ENCODE assay signal across 8 mouse cellular contexts in genomic region chr17:13867475-13867874, GRCm38 (mm10).
DNase-seq lines count a peak whose midpoint lies in the region; ATAC-seq and TF ChIP-seq lines count a peak whose summit lies in the region.

No protein-coding gene starts in this region.

- DNase-seq in urinary bladder, postnatal 25 days (ENCODE audit: low spot score), result peak; percentile 29
- no peak for DNase-seq in urinary bladder, adult 2 months (ENCODE audit: low spot score)
- DNase-seq in lung, adult 18-20 months, result peak; percentile 70 to 81
- DNase-seq in yolk sac, embryonic 10.5 days (ENCODE audit: low spot score), result peak; percentile 50
- no peak for DNase-seq in left cerebral cortex, adult 2 months (ENCODE audit: extremely low spot score in 1 of 2, low spot score in 2 of 2)
- no peak for DNase-seq in layer of hippocampus, postnatal 14 days (ENCODE audit: low spot score in 2 of 2)
- DNase-seq in forebrain, postnatal 0 days, result no peak

- H3K4me2 ChIP-seq in intestine, postnatal 0 days (replicated peaks; ENCODE audit: low read depth), result peak overlapping the region; percentile 57
- H3K4me2 ChIP-seq in forebrain, postnatal 0 days (ENCODE audit: low read depth), result no peak overlapping the region

- H3K27me3 ChIP-seq in intestine, postnatal 0 days (replicated peaks; ENCODE audit: control insufficient read depth, insufficient read depth, low read length), result no peaks in the 10 kb centered on the region
- no peaks in the 10 kb centered on the region for H3K27me3 ChIP-seq in forebrain, postnatal 0 days (ENCODE audit: insufficient read depth, low read length)

- no peak for TF ChIP-seq CTCF in intestine, postnatal 0 days (IDR thresholded peaks at IDR 0.05; ENCODE audit: low read depth)
- TF ChIP-seq CTCF in left cerebral cortex, adult 2 months (IDR thresholded peaks at IDR 0.05), result no peak
- no peak for TF ChIP-seq CTCF in forebrain, postnatal 0 days (IDR thresholded peaks at IDR 0.05; ENCODE audit: low read depth)

- WGBS in intestine, postnatal 0 days, result 17% methylated on average over 6 of the region's 6 CpGs
- 79% methylated on average over 6 of the region's 6 CpGs for WGBS in forebrain, postnatal 0 days

- H3K4me3 ChIP-seq in intestine, postnatal 0 days (ENCODE audit: low read depth, low read length), result peak overlapping the region; percentile 5; the same call in 1 of the 2 replicates
- H3K4me3 ChIP-seq in left cerebral cortex, adult 2 months, result no peak overlapping the region
- no peak overlapping the region for H3K4me3 ChIP-seq in forebrain, postnatal 0 days (ENCODE audit: low read depth, low read length)

- ATAC-seq in intestine, postnatal 0 days, result peak; percentile 94
- ATAC-seq in forebrain, postnatal 0 days, result no peak

- no peaks in the 10 kb centered on the region for H3K4me1 ChIP-seq in intestine, postnatal 0 days (replicated peaks; ENCODE audit: control insufficient read depth, insufficient read depth, low read length)
- H3K4me1 ChIP-seq in forebrain, postnatal 0 days (ENCODE audit: insufficient read depth), result no peaks in the 10 kb centered on the region

- intact Hi-C loops in left cerebral cortex, adult 2 months (cut with DNase I), result no loop called here

- H3K9me3 ChIP-seq in intestine, postnatal 0 days (ENCODE audit: control insufficient read depth), result no peaks in the 10 kb centered on the region
- H3K9me3 ChIP-seq in forebrain, postnatal 0 days (ENCODE audit: low read length), result no peaks in the 10 kb centered on the region

- peaks cover 16% of the 10 kb centered on the region for H3K36me3 ChIP-seq in intestine, postnatal 0 days (ENCODE audit: control insufficient read depth, insufficient read depth)
- peaks cover 32% of the 10 kb centered on the region for H3K36me3 ChIP-seq in forebrain, postnatal 0 days (ENCODE audit: insufficient read depth)

- H3K9ac ChIP-seq in intestine, postnatal 0 days (ENCODE audit: low read depth, low read length), result no peak overlapping the region
- H3K9ac ChIP-seq in forebrain, postnatal 0 days, result no peak overlapping the region

- H3K27ac ChIP-seq in intestine, postnatal 0 days (ENCODE audit: low read depth, low read length), result peak overlapping the region; percentile 64
- H3K27ac ChIP-seq in left cerebral cortex, adult 2 months, result no peak overlapping the region
- H3K27ac ChIP-seq in forebrain, postnatal 0 days (ENCODE audit: low read depth, low read length), result no peak overlapping the region

Comparison
In these comparisons a context has a peak if more than half of its experiments do, and no peak if none do; other contexts are left out.
1. DNase-seq: peak in urinary bladder, postnatal 25 days (single experiment), lung, adult 18-20 months (2 of 2) and yolk sac, embryonic 10.5 days (single experiment); none in urinary bladder, adult 2 months (single experiment), left cerebral cortex, adult 2 months (0 of 2), layer of hippocampus, postnatal 14 days (0 of 2) and forebrain, postnatal 0 days (single experiment).